Mouse (Mus musculus): ENCODE data around the gene Cfap52.

DNA sequence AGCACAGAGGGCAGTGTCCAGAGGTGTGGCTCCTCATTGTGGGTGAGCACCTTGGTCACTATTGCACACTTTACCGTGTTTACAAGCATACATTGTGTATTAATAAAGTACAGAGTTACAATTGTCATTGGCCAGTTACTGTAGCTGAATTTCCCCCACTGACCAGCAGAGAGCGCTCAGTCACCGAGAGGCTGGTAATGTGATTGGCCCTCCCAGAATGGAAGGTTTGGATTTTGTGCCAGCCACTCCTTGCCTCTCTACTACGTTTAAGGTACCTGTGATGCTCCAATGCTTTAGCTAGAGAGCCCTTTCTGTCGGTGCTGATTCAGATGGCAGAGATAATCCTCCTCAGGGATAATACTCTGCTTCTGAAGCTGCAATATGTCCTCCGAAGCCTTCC lies 38.7 kb upstream of the Cfap52 start:
- TF ChIP-seq CTCF (IDR thresholded peaks at IDR 0.05), result peak; percentile 98
- TF ChIP-seq EP300 (IDR thresholded peaks at IDR 0.05), result no peak

Measured in lung, postnatal 0 days (tissue).